Mouse (Mus musculus) embryonic fibroblast, embryonic 13.5 days (primary cell): Measurements from ENCODE around the gene Hnf1a.

Experiments used
- CTCF ChIP-seq: IDR thresholded peaks from 2 replicates; pipeline ENCODE4 v1.5.1; 2011; ENCODE audit warnings: mild to moderate bottlenecking, control low read depth, low read length, moderate library complexity, borderline replicate concordance; ENCODE audit not compliant: insufficient read depth
- POLR2A ChIP-seq: IDR thresholded peaks from 2 replicates; pipeline ENCODE4 v1.6.1; 2011; ENCODE audit warnings: low read depth, mild to moderate bottlenecking, control low read depth, low read length, moderate library complexity

- TF ChIP-seq CTCF: peak; percentile 97
- peak; percentile 58 for TF ChIP-seq POLR2A
These were observed 8.6 kb upstream of the Hnf1a start for GRCm38 (mm10) chr5:114979250-114980121.
